Mouse (Mus musculus): Measurements from ENCODE around the gene 1700007K13Rik. TPM values are rescaled to one million over a fixed set of nuclear protein-coding genes. Genes with fewer than 3 reads are reported as not detected.

1700007K13Rik gene
- total RNA-seq, 2 experiments from 2014 or later, result not detected

DNA sequence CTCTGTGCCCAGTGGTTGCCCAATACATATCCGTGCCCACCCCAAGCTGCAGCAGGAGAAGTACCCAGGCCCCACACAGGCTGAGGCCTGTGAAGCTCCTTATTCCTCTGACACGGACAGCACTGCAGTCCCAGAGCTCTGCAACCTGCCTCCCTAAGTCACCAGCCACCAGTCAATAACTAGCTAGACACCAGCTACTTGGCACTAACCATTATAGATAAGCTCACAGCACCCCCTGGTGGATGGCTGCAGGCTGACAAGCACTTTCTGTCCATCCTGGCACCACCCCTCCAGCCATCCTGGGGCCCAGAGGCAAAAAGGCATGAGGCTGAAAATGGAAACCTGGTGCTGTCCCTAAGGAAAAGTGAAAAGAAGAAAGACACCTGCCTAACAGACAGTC is 48.1 kb downstream of the 1700007K13Rik start:
- peak; percentile 91 for ATAC-seq (ENCODE audit: poor library complexity, severe bottlenecking)

DNA sequence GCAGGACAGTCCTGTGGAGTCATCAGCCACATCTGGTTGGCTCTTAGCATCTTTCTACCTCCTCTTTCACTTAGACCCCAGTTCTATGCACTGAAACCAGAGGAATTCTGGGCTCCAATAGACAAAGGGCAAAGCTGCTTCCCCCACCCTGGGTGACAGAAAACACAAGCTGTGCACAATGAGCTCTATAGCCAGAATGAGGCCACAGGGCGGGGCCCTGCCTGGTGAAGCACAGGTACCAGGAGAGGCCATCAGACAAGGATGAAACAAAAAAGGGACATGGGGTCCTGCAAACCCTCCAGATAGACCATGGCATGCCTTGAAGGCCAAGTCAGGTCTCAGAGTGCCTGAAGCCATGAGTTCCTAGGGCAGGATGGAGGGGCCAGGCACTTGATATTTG is 49.6 kb downstream of the 1700007K13Rik start:
- ATAC-seq (ENCODE audit: poor library complexity, severe bottlenecking), result no peak

DNA sequence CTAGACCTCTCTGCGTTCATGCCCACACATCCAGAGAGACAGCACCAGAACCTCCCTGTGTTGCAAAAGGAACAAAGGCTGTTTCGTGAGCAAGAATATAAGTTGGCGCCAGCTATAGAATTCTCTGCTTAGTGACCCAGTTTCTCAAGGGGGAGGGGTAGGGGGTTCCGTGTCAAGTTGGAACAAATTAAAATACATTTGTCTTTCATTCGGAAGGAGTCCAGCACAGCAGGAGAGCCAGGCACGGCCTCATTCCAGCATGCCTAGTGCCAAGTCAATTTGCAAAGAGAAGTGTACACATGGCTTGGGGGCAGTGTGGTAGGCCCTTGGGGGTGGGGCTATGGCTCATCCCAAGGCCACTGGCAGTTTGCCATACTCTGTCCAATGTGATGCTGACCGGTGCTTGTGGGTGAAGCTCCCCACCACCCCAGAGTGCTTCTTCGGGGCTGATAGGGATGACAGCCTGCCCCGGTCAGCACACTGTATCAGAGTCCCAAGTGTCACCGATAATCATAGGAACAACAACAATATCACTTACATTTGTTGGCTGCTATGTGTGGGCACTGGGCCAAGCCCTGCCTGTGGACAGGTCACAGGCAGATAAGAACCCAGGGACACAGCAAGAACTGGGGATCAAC is 50.6 kb downstream of the 1700007K13Rik start:
- no peak for ATAC-seq (ENCODE audit: poor library complexity, severe bottlenecking)

DNA sequence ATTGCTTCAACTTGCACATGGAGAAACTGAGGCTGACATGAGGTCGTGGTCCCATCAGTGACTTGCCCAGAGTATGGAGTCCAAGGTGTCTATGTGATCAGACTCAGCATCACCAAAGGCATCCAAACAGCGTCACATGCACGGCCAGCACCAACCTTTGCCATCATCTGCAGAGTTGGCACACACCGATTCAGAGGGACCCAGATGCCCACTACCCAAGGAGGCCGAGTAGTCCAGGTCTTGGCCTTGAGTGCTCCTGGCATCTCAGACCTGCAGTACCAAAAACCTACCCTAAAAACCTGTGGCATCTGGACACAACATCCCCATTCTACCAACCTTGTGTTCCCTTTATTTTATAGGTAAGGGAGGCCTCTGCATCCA is 51.4 kb downstream of the 1700007K13Rik start:
- ATAC-seq (ENCODE audit: poor library complexity, severe bottlenecking), result no peak

DNA sequence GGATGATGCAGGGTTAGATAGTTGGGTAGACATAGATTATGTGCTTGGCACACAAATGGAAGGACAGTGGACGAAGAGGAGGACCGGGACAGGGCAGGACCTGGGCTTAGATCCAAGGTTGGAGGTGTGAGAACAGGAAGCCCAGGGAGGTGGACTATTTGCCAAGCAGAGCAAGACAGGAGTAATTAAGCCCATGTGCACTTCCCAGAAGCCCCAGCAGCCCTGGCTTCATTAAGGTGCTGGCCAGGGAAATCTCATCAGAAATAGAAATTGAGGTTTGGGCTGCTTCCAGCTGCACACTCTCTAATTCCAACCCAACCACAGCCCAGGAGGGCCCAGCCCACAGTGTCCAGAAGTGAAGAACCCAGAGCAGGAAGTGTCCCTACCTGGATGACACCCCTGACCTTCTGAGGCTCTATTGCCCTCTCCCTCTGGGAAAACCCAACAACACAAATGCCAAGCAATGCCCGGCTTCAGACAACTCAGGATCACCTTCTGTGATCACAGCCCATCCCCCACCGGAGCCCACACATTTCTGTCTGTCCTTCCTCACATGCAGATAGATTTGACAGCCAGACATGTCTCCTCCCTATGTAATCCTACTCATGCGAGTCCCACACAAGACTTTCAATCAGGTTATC is 51.9 kb downstream of the 1700007K13Rik start:
- ATAC-seq (ENCODE audit: poor library complexity, severe bottlenecking), result no peak

DNA sequence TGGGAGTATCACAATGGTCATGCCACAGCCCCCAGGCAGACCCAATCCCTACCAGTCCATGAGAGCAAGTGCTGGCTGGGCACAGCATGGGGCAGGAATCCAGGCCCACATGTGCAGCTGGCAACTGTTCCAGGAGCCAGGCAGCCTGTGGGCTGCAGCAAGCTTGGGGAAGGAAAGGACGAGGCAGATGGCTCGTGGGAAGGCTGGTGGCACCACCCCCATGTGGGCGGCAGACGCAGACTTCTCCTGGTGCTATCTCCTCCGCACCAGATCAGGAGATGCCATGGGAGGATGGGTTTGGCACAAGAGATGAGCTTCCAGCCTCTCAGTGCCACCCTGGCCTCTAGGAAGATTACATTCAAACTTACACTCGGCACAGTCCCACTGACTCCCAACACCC is 53.2 kb downstream of the 1700007K13Rik start:
- ATAC-seq (ENCODE audit: poor library complexity, severe bottlenecking), result no peak

Other genes starting within 250 kb of the 1700007K13Rik start
- 0.21 and 0.29 TPM in 2 replicates for gene Ppp1r26, start 19.5 kb downstream of the 1700007K13Rik start, total RNA-seq (2015)
- 0.37 and 0.40 TPM in 2 replicates for gene Ppp1r26, start 19.5 kb downstream of the 1700007K13Rik start, total RNA-seq (2017)
- 29.0 and 29.3 TPM in 2 replicates for gene Mrps2, start 1.7 kb upstream of the 1700007K13Rik start, total RNA-seq (2015)
- 15.7 and 16.7 TPM in 2 replicates for gene Mrps2, start 1.7 kb upstream of the 1700007K13Rik start, total RNA-seq (2017)
- gene Gbgt1, start 30.6 kb upstream of the 1700007K13Rik start, total RNA-seq (2015), result not detected in 2 replicates
- gene Gbgt1, start 30.6 kb upstream of the 1700007K13Rik start, total RNA-seq (2017), result 0.48 TPM in 1 of 2 replicates, not detected in the other
- not detected in 2 replicates for gene Gm10134, start 39.8 kb upstream of the 1700007K13Rik start, total RNA-seq (2015)
- not detected in 2 replicates for gene Gm10134, start 39.8 kb upstream of the 1700007K13Rik start, total RNA-seq (2017)
- 1.4 and 2.3 TPM in 2 replicates for gene Ralgds, start 46.8 kb upstream of the 1700007K13Rik start, total RNA-seq (2015)
- 1.8 and 2.1 TPM in 2 replicates for gene Ralgds, start 46.8 kb upstream of the 1700007K13Rik start, total RNA-seq (2017)
- not detected in 2 replicates for gene Cel, start 97.1 kb upstream of the 1700007K13Rik start, total RNA-seq (2015)
- not detected in 2 replicates for gene Cel, start 97.1 kb upstream of the 1700007K13Rik start, total RNA-seq (2017)
- gene Gtf3c5, start 117.4 kb upstream of the 1700007K13Rik start, total RNA-seq (2015), result 12.2 and 15.2 TPM in 2 replicates
- 10.3 and 13.7 TPM in 2 replicates for gene Gtf3c5, start 117.4 kb upstream of the 1700007K13Rik start, total RNA-seq (2017)
- gene Gfi1b, start 155.7 kb upstream of the 1700007K13Rik start, total RNA-seq (2015), result 2.9 and 7.4 TPM in 2 replicates
- gene Gfi1b, start 155.7 kb upstream of the 1700007K13Rik start, total RNA-seq (2017), result 6.1 and 7.8 TPM in 2 replicates
- 8.9 and 10.9 TPM in 2 replicates for gene Tsc1, start 174.9 kb upstream of the 1700007K13Rik start, total RNA-seq (2015)
- gene Tsc1, start 174.9 kb upstream of the 1700007K13Rik start, total RNA-seq (2017), result 11.7 and 12.9 TPM in 2 replicates
- 19.2 and 23.6 TPM in 2 replicates for gene Spaca9, start 233.4 kb upstream of the 1700007K13Rik start, total RNA-seq (2015)
- 23.2 and 28.0 TPM in 2 replicates for gene Spaca9, start 233.4 kb upstream of the 1700007K13Rik start, total RNA-seq (2017)
- gene Ak8, start 233.8 kb upstream of the 1700007K13Rik start, total RNA-seq (2015), result 17.0 and 18.0 TPM in 2 replicates
- gene Ak8, start 233.8 kb upstream of the 1700007K13Rik start, total RNA-seq (2017), result 5.9 and 6.4 TPM in 2 replicates